Mouse (Mus musculus): ENCODE results near the gene Zic1. TPM values are rescaled to one million over a fixed set of nuclear protein-coding genes. Genes with fewer than 3 reads are reported as not detected.

The Zic1 gene
- polyA plus RNA-seq, 1 experiment from 2014 or later, result 0.05 TPM

- H3K9ac ChIP-seq (ENCODE audit: low read length), result no peak overlapping the region
- WGBS, result 20% methylated on average over 4 of the region's 4 CpGs
- no peak overlapping the region for H3K27ac ChIP-seq (ENCODE audit: low read length)
- no peaks in the 10 kb centered on the region for H3K4me1 ChIP-seq (ENCODE audit: control insufficient read depth, insufficient read depth, low read length)
- H3K36me3 ChIP-seq (ENCODE audit: control insufficient read depth, insufficient read depth), result no peaks in the 10 kb centered on the region
- no peak overlapping the region for H3K4me3 ChIP-seq (ENCODE audit: low read length)
- H3K27me3 ChIP-seq (ENCODE audit: control insufficient read depth, insufficient read depth, low read length), result peaks cover 89% of the 10 kb centered on the region
- no peak overlapping the region for H3K4me2 ChIP-seq (ENCODE audit: low read depth, low read length)
- no peak for ATAC-seq (replicated peaks; ENCODE audit: extremely low read depth, insufficient read depth, low FRiP score)
- H3K9me3 ChIP-seq (replicated peaks; ENCODE audit: control insufficient read depth, low read length), result 0 out of 2 replicates have a peak, but pooled peaks cover 3% of the 10 kb centered on the region
Measured at GRCm38 (mm10) chr9:91371608-91372007, 6.0 kb upstream of the Zic1 start.

GRCm38 (mm10) chr9:91371011-91371410 is 5.4 kb upstream of the Zic1 start:
- Histone ChIP-seq H3K27me3 (ENCODE audit: control insufficient read depth, insufficient read depth, low read length) (peaks cover 88% of the 10 kb centered on the region), H3K4me3 (ENCODE audit: low read length) (no peak overlapping the region), H3K27ac (ENCODE audit: low read length) (no peak overlapping the region), H3K9me3 (replicated peaks; ENCODE audit: control insufficient read depth, low read length) (0 out of 2 replicates have a peak, but pooled peaks cover 3% of the 10 kb centered on the region), H3K4me2 (ENCODE audit: low read depth, low read length) (no peak overlapping the region), H3K36me3 (ENCODE audit: control insufficient read depth, insufficient read depth) (no peaks in the 10 kb centered on the region), H3K9ac (ENCODE audit: low read length) (no peak overlapping the region), H3K4me1 (ENCODE audit: control insufficient read depth, insufficient read depth, low read length) (no peaks in the 10 kb centered on the region)
- no peak for ATAC-seq (replicated peaks; ENCODE audit: extremely low read depth, insufficient read depth, low FRiP score)

GRCm38 (mm10) chr9:91370191-91370708 is 4.6 kb upstream of the Zic1 start:
- Histone ChIP-seq H3K4me1 (ENCODE audit: control insufficient read depth, insufficient read depth, low read length) (no peaks in the 10 kb centered on the region), H3K4me3 (ENCODE audit: low read length) (no peak overlapping the region), H3K27me3 (ENCODE audit: control insufficient read depth, insufficient read depth, low read length) (peaks cover 85% of the 10 kb centered on the region), H3K36me3 (ENCODE audit: control insufficient read depth, insufficient read depth) (no peaks in the 10 kb centered on the region), H3K27ac (ENCODE audit: low read length) (no peak overlapping the region), H3K9me3 (replicated peaks; ENCODE audit: control insufficient read depth, low read length) (0 out of 2 replicates have a peak, but pooled peaks cover 3% of the 10 kb centered on the region), H3K4me2 (ENCODE audit: low read depth, low read length) (no peak overlapping the region), H3K9ac (ENCODE audit: low read length) (no peak overlapping the region)
- 15% methylated on average over 6 of the region's 6 CpGs for WGBS
- no peak for ATAC-seq (replicated peaks; ENCODE audit: extremely low read depth, insufficient read depth, low FRiP score)

GRCm38 (mm10) chr9:91369293-91369991 is 3.8 kb upstream of the Zic1 start:
- 5% methylated on average over 26 of the region's 26 CpGs for WGBS
- no peak overlapping the region for H3K4me2 ChIP-seq (ENCODE audit: low read depth, low read length)
- no peak for ATAC-seq (replicated peaks; ENCODE audit: extremely low read depth, insufficient read depth, low FRiP score)
- H3K4me3 ChIP-seq (ENCODE audit: low read length), result no peak overlapping the region
- no peak overlapping the region for H3K27ac ChIP-seq (ENCODE audit: low read length)
- H3K9ac ChIP-seq (ENCODE audit: low read length), result no peak overlapping the region
- H3K4me1 ChIP-seq (ENCODE audit: control insufficient read depth, insufficient read depth, low read length), result peaks cover 7% of the 10 kb centered on the region
- peaks cover 85% of the 10 kb centered on the region for H3K27me3 ChIP-seq (ENCODE audit: control insufficient read depth, insufficient read depth, low read length)
- 0 out of 2 replicates have a peak, but pooled peaks cover 3% of the 10 kb centered on the region for H3K9me3 ChIP-seq (replicated peaks; ENCODE audit: control insufficient read depth, low read length)
- H3K36me3 ChIP-seq (ENCODE audit: control insufficient read depth, insufficient read depth), result no peaks in the 10 kb centered on the region

GRCm38 (mm10) chr9:91368946-91369292 is 3.3 kb upstream of the Zic1 start:
- Histone ChIP-seq H3K4me3 (ENCODE audit: low read length) (no peak overlapping the region), H3K4me1 (ENCODE audit: control insufficient read depth, insufficient read depth, low read length) (peaks cover 9% of the 10 kb centered on the region), H3K27me3 (ENCODE audit: control insufficient read depth, insufficient read depth, low read length) (peaks cover 87% of the 10 kb centered on the region), H3K4me2 (ENCODE audit: low read depth, low read length) (no peak overlapping the region), H3K9ac (ENCODE audit: low read length) (no peak overlapping the region), H3K27ac (ENCODE audit: low read length) (no peak overlapping the region), H3K36me3 (ENCODE audit: control insufficient read depth, insufficient read depth) (no peaks in the 10 kb centered on the region), H3K9me3 (replicated peaks; ENCODE audit: control insufficient read depth, low read length) (0 out of 2 replicates have a peak, but pooled peaks cover 3% of the 10 kb centered on the region)
- 9% methylated on average over 13 of the region's 13 CpGs for WGBS
- ATAC-seq (replicated peaks; ENCODE audit: extremely low read depth, insufficient read depth, low FRiP score), result no peak

GRCm38 (mm10) chr9:91368150-91368549 is 2.5 kb upstream of the Zic1 start:
- Histone ChIP-seq H3K9ac (ENCODE audit: low read length) (no peak overlapping the region), H3K36me3 (ENCODE audit: control insufficient read depth, insufficient read depth) (no peaks in the 10 kb centered on the region), H3K27ac (ENCODE audit: low read length) (no peak overlapping the region), H3K9me3 (replicated peaks; ENCODE audit: control insufficient read depth, low read length) (peaks cover 3% of the 10 kb centered on the region; the same call in 1 of the 2 replicates), H3K4me1 (ENCODE audit: control insufficient read depth, insufficient read depth, low read length) (peaks cover 9% of the 10 kb centered on the region), H3K4me2 (ENCODE audit: low read depth, low read length) (no peak overlapping the region), H3K4me3 (ENCODE audit: low read length) (no peak overlapping the region), H3K27me3 (ENCODE audit: control insufficient read depth, insufficient read depth, low read length) (peaks cover 91% of the 10 kb centered on the region)
- 2% methylated on average over 3 of the region's 3 CpGs for WGBS
- no peak for ATAC-seq (replicated peaks; ENCODE audit: extremely low read depth, insufficient read depth, low FRiP score)

- Histone ChIP-seq H3K36me3 (ENCODE audit: control insufficient read depth, insufficient read depth) (no peaks in the 10 kb centered on the region), H3K9me3 (replicated peaks; ENCODE audit: control insufficient read depth, low read length) (peaks cover 3% of the 10 kb centered on the region; the same call in 1 of the 2 replicates), H3K4me3 (ENCODE audit: low read length) (no peak overlapping the region), H3K4me1 (ENCODE audit: control insufficient read depth, insufficient read depth, low read length) (peaks cover 11% of the 10 kb centered on the region), H3K27ac (ENCODE audit: low read length) (no peak overlapping the region), H3K27me3 (ENCODE audit: control insufficient read depth, insufficient read depth, low read length) (peaks cover 93% of the 10 kb centered on the region), H3K9ac (ENCODE audit: low read length) (no peak overlapping the region), H3K4me2 (ENCODE audit: low read depth, low read length) (no peak overlapping the region)
- ATAC-seq (replicated peaks; ENCODE audit: extremely low read depth, insufficient read depth, low FRiP score), result no peak
- WGBS, result 2% methylated on average over 30 of the region's 30 CpGs
Measured at GRCm38 (mm10) chr9:91366999-91367811, 1.6 kb upstream of the Zic1 start.

- H3K4me3 ChIP-seq (ENCODE audit: low read length), result no peak overlapping the region
- no peak overlapping the region for H3K9ac ChIP-seq (ENCODE audit: low read length)
- no peak for ATAC-seq (replicated peaks; ENCODE audit: extremely low read depth, insufficient read depth, low FRiP score)
- H3K4me2 ChIP-seq (ENCODE audit: low read depth, low read length), result no peak overlapping the region
- peaks cover 3% of the 10 kb centered on the region; the same call in 1 of the 2 replicates for H3K9me3 ChIP-seq (replicated peaks; ENCODE audit: control insufficient read depth, low read length)
- H3K27ac ChIP-seq (ENCODE audit: low read length), result no peak overlapping the region
- no peaks in the 10 kb centered on the region for H3K36me3 ChIP-seq (ENCODE audit: control insufficient read depth, insufficient read depth)
- H3K27me3 ChIP-seq (ENCODE audit: control insufficient read depth, insufficient read depth, low read length), result peaks cover 93% of the 10 kb centered on the region
- H3K4me1 ChIP-seq (ENCODE audit: control insufficient read depth, insufficient read depth, low read length), result peaks cover 17% of the 10 kb centered on the region
- 1% methylated on average over 17 of the region's 18 CpGs for WGBS
Measured at GRCm38 (mm10) chr9:91366226-91366998, 802 bp upstream of the Zic1 start.
